Mouse (Mus musculus) CH12.LX (cell line): ENCODE measurements around the gene Gsdme. TPM values are rescaled to one million over a fixed set of nuclear protein-coding genes. Genes with fewer than 3 reads are reported as not detected.

Experiments
- DNase-seq: peaks from one replicate; pipeline ENCODE4 v3.0.0-alpha.2; 2013; ENCODE audit errors: extremely low read depth
- H3K27ac ChIP-seq: 2 replicates; pipeline ENCODE4 v1.5.1; 2012; ENCODE audit warnings: low read depth, mild to moderate bottlenecking, control low read depth, moderate library complexity; ENCODE audit not compliant: insufficient read depth
- H3K27me3 ChIP-seq: replicated peaks from 2 replicates; pipeline ENCODE3; 2012; ENCODE audit warnings: inconsistent platforms
- H3K36me3 ChIP-seq, 2 experiments: replicated peaks in 1 of 2; 2 replicates each; pipeline versions ENCODE3 to v1.6.1; 2012; ENCODE audit warnings: inconsistent platforms in 1 of 2, low read length in 1 of 2, mild to moderate bottlenecking in 1 of 2, mixed read lengths in 1 of 2, moderate library complexity in 1 of 2; ENCODE audit not compliant: control insufficient read depth in 1 of 2, insufficient read depth in 1 of 2
- H3K4me1 ChIP-seq, 2 experiments: 2 replicates each; pipeline ENCODE4 v1.6.1; 2012; ENCODE audit warnings: inconsistent platforms in 1 of 2, moderate library complexity in 1 of 2; ENCODE audit not compliant: insufficient read depth in 2 of 2, control insufficient read depth in 1 of 2
- H3K4me2 ChIP-seq: 2 replicates; pipeline ENCODE4 v1.6.1; 2012; ENCODE audit warnings: low read depth, mild to moderate bottlenecking, control low read depth; ENCODE audit not compliant: poor library complexity, insufficient read depth, severe bottlenecking
- H3K4me3 ChIP-seq, 3 experiments: fragments of 150-350 bp in 1 of 3; sonication (generic) in 1 of 3; replicated peaks in 1 of 3; 2 replicates each; pipeline versions ENCODE3 to v1.5.1; 2011 to 2012; ENCODE audit warnings: low read depth in 2 of 3, low read length in 2 of 3, mild to moderate bottlenecking in 2 of 3, moderate library complexity in 2 of 3, control low read depth in 1 of 3, improper control_type of control experiment in 1 of 3, inconsistent platforms in 1 of 3, mixed read lengths in 1 of 3; ENCODE audit not compliant: poor library complexity in 1 of 3
- H3K79me2 ChIP-seq: replicated peaks from 2 replicates; pipeline ENCODE4 v1.6.1; 2012; ENCODE audit warnings: mild to moderate bottlenecking, moderate library complexity; ENCODE audit not compliant: control insufficient read depth, poor library complexity, insufficient read depth, severe bottlenecking; ENCODE audit errors: extremely low read depth
- H3K9ac ChIP-seq: 2 replicates; pipeline ENCODE4 v1.6.1; 2012; ENCODE audit warnings: low read depth, mild to moderate bottlenecking, control low read depth, moderate library complexity; ENCODE audit not compliant: insufficient read depth
- H3K9me3 ChIP-seq: replicated peaks from 2 replicates; pipeline ENCODE3; 2012; ENCODE audit warnings: low read length, inconsistent platforms, mixed read lengths
- BHLHE40 ChIP-seq: IDR thresholded peaks from 2 replicates; pipeline ENCODE4 v1.6.1; 2011; ENCODE audit warnings: mild to moderate bottlenecking, low read depth, low read length, improper control_type of control experiment
- CHD2 ChIP-seq: IDR thresholded peaks from 2 replicates; pipeline ENCODE4 v1.6.1; 2011; ENCODE audit warnings: low read length, improper control_type of control experiment
- CTCF ChIP-seq, 2 experiments: IDR thresholded peaks in 1 of 2; conservative IDR thresholded peaks in 1 of 2; 2 replicates each; pipeline ENCODE4 v1.5.1; 2011 to 2012; ENCODE audit warnings: low read depth in 2 of 2, low read length in 2 of 2, improper control_type of control experiment in 1 of 2, inconsistent platforms in 1 of 2, mild to moderate bottlenecking in 1 of 2, moderate library complexity in 1 of 2
- E2F4 ChIP-seq: IDR thresholded peaks from 2 replicates; pipeline ENCODE4 v1.6.1; 2011; ENCODE audit warnings: low read depth, low read length, improper control_type of control experiment; ENCODE audit not compliant: insufficient replicate concordance
- ELF1 ChIP-seq: IDR thresholded peaks from 2 replicates; pipeline ENCODE4 v1.6.1; 2014; ENCODE audit warnings: low read depth, mild to moderate bottlenecking, inconsistent platforms, low read length, improper control_type of control experiment
- EP300 ChIP-seq: IDR thresholded peaks from 2 replicates; pipeline ENCODE4 v1.6.1; 2011; ENCODE audit warnings: low read length, improper control_type of control experiment
- ETS1 ChIP-seq: conservative IDR thresholded peaks from 2 replicates; pipeline ENCODE4 v1.6.1; 2012; ENCODE audit warnings: low read depth, mild to moderate bottlenecking, inconsistent platforms, low read length, improper control_type of control experiment, moderate library complexity
- HCFC1 ChIP-seq: IDR thresholded peaks from 2 replicates; pipeline ENCODE4 v1.6.1; 2012; ENCODE audit warnings: low read depth, mild to moderate bottlenecking, inconsistent platforms, low read length, improper control_type of control experiment
- IRF4 ChIP-seq: IDR thresholded peaks from 2 replicates; pipeline ENCODE4 v1.6.1; 2014; ENCODE audit warnings: low read depth, mild to moderate bottlenecking, inconsistent platforms, low read length, improper control_type of control experiment
- JUN ChIP-seq: IDR thresholded peaks from 2 replicates; pipeline ENCODE4 v1.6.1; 2011; ENCODE audit warnings: low read depth, mild to moderate bottlenecking, low read length, improper control_type of control experiment, moderate library complexity; ENCODE audit not compliant: insufficient read depth
- JUND ChIP-seq: conservative IDR thresholded peaks from 2 replicates; pipeline ENCODE4 v1.6.1; 2011; ENCODE audit warnings: low read depth, low read length, improper control_type of control experiment
- MEF2A ChIP-seq: IDR thresholded peaks from 2 replicates; pipeline ENCODE4 v1.6.1; 2014; ENCODE audit warnings: low read depth, mild to moderate bottlenecking, inconsistent platforms, low read length, improper control_type of control experiment, borderline replicate concordance
- NELFE ChIP-seq: IDR thresholded peaks from 2 replicates; pipeline ENCODE4 v1.6.1; 2011; ENCODE audit warnings: low read depth, low read length, improper control_type of control experiment
- NRF1 ChIP-seq: IDR thresholded peaks from 2 replicates; pipeline ENCODE4 v1.6.1; 2014; ENCODE audit warnings: low read depth, mild to moderate bottlenecking, inconsistent platforms, low read length, improper control_type of control experiment, moderate library complexity
- POLR2A ChIP-seq: IDR thresholded peaks from 2 replicates; pipeline ENCODE4 v1.6.1; 2011; ENCODE audit warnings: low read depth, mild to moderate bottlenecking, improper control_type of control experiment, low read length
- RAD21 ChIP-seq: IDR thresholded peaks from 2 replicates; pipeline ENCODE4 v1.6.1; 2011; ENCODE audit warnings: low read depth, mild to moderate bottlenecking, low read length, improper control_type of control experiment, moderate library complexity
- RCOR1 ChIP-seq: conservative IDR thresholded peaks from 2 replicates; pipeline ENCODE4 v1.6.1; 2012; ENCODE audit warnings: low read depth, mild to moderate bottlenecking, inconsistent platforms, low read length, improper control_type of control experiment
- SMC3 ChIP-seq: IDR thresholded peaks from 2 replicates; pipeline ENCODE4 v1.6.1; 2011; ENCODE audit warnings: low read depth, low read length, improper control_type of control experiment
- TCF12 ChIP-seq: IDR thresholded peaks from 2 replicates; pipeline ENCODE4 v1.6.1; 2014; ENCODE audit warnings: low read depth, mild to moderate bottlenecking, inconsistent platforms, low read length, improper control_type of control experiment
- USF1 ChIP-seq: IDR thresholded peaks from 2 replicates; pipeline ENCODE4 v1.6.1; 2014; ENCODE audit warnings: low read depth, mild to moderate bottlenecking, inconsistent platforms, low read length, improper control_type of control experiment
- USF2 ChIP-seq: conservative IDR thresholded peaks from 2 replicates; pipeline ENCODE4 v1.6.1; 2011; ENCODE audit warnings: low read depth, low read length, improper control_type of control experiment
- ZC3H11A ChIP-seq: IDR thresholded peaks from 2 replicates; pipeline ENCODE4 v1.6.1; 2012; ENCODE audit warnings: low read depth, mild to moderate bottlenecking, inconsistent platforms, low read length, improper control_type of control experiment
- ZKSCAN1 ChIP-seq: IDR thresholded peaks from 2 replicates; pipeline ENCODE4 v1.6.1; 2012; ENCODE audit warnings: low read depth, inconsistent platforms, low read length, improper control_type of control experiment, borderline replicate concordance
- dilution Hi-C: fragments of 300-500 bp; cut with MboI; formaldehyde crosslinking; loops from 2 replicates; pipeline ENCODE4 v1.14.3; 2020; ENCODE audit warnings: low sequenced_read_pairs; ENCODE audit not compliant: extremely low pct_unique_long_range_greater_than_20kb, extremely low pct_ligation_motif_present
- in situ Hi-C: fragments of 300-500 bp; cut with MboI; formaldehyde crosslinking; loops from 3 replicates; pipeline ENCODE4 v1.14.3; 2019; ENCODE audit warnings: low sequenced_read_pairs, low pct_ligation_motif_present, low pct_unique_long_range_greater_than_20kb, mixed read lengths
- polyA plus RNA-seq: library from polyadenylated mRNA; unstranded; fragments of >175 nt; gene quantifications from 2 replicates; pipeline ENCODE4 v1.2.1, GENCODE M21; 2012; ENCODE audit warnings: low read depth; ENCODE audit not compliant: insufficient read length
- total RNA-seq, 2 experiments: library from RNA; depleted of rRNA; stranded (reverse); fragments of 300-350 nt in 1 of 2; fragments of >200 nt in 1 of 2; gene quantifications; 2 replicates each; pipeline ENCODE4 v1.2.3; 2012 to 2014

The Gsdme gene
- total and polyA plus RNA-seq, 3 experiments: 0.38 to 1.8 TPM; not detected in 1

DNA sequence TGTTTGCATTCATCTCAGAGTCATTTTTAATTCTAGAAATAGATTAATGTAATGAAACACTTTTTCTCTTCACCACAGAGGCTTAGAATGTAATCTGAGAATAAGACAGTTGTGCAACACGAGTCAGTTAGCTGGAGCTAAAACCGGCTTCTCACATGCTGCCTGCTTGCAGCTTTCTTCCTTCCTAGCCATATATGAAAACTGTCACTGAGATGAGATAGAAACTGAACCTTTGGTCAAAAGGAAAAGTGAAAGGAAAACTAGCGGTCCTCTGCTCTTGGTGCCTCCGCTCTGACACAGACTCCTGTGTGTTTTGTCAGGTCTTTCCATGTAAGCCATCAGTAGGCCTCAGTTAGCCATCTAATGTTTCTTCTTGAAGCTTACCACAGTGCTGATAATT is 75.7 kb downstream of the Gsdme start:
- no peaks in the 10 kb centered on the region for H3K9me3 ChIP-seq
- H3K36me3 ChIP-seq: peaks cover 19 to 53% of the 10 kb centered on the region in 2 experiments
- DNase-seq: peak; percentile 52
- H3K4me3 ChIP-seq: peak overlapping the region; percentile 6 to 38 (median 25)
- peak overlapping the region; percentile 91 for H3K9ac ChIP-seq
- dilution Hi-C loops (no loop called here), in situ Hi-C loops (loop anchor here (10.0 kb wide), 1 partner anchor 73 kb away; the partner anchor contains the start of gene Mpp6)
- peaks cover 0 to 23% of the 10 kb centered on the region in 2 experiments; a peak in 2 of 4 replicates for H3K4me1 ChIP-seq
- H3K27ac ChIP-seq: no peak overlapping the region
- no peaks in the 10 kb centered on the region for H3K27me3 ChIP-seq
- no peaks in the 10 kb centered on the region for H3K79me2 ChIP-seq
- peak overlapping the region; percentile 29 for H3K4me2 ChIP-seq
- TF ChIP-seq BHLHE40: peak; percentile 41; the same call in 1 of the 2 replicates
- TF ChIP-seq ETS1: peak; percentile 63
- peak; percentile 46; the same call in 1 of the 2 replicates for TF ChIP-seq IRF4
- TF ChIP-seq CTCF (conservative IDR thresholded peaks at IDR 0.05 in 1 of 2, IDR thresholded peaks at IDR 0.05 in 1 of 2; ENCODE audit: low read depth in 2 of 2, low read length in 2 of 2): no peak

DNA sequence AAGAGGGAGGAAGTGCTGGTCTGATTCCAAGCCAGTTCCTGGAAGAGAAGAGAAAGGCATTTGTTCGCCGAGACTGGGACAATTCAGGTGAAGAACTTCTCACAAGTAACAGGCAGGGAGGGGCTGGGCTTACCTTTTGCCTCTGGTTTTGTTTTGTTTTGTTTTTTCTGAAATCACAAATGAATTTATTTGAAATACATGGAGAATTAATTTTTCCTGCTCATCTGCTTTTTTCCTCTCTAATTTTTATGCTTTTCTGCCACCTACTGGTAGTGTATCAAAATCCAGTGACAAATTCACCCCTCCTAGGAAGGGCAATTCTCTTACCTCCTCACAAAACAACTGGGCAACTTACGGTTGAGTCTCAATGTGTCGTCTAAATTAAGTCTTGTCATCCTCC is 83.5 kb downstream of the Gsdme start:
- Histone ChIP-seq H3K4me3 (no peak overlapping the region), H3K36me3 (peaks cover 11 to 57% of the 10 kb centered on the region in 2 experiments), H3K27ac (no peak overlapping the region), H3K27me3 (no peaks in the 10 kb centered on the region), H3K9me3 (no peaks in the 10 kb centered on the region), H3K9ac (no peak overlapping the region), H3K4me2 (no peak overlapping the region), H3K4me1 (no peaks in the 10 kb centered on the region; a peak in 2 of 4 replicates), H3K79me2 (no peaks in the 10 kb centered on the region)
- TF ChIP-seq ETS1: no peak
- TF ChIP-seq JUND: no peak
- no peak for TF ChIP-seq NELFE
- TF ChIP-seq ZC3H11A: no peak
- TF ChIP-seq JUN: no peak
- TF ChIP-seq USF2: no peak
- no peak for TF ChIP-seq CHD2
- no peak for TF ChIP-seq HCFC1
- no peak for TF ChIP-seq IRF4
- TF ChIP-seq RCOR1: no peak
- TF ChIP-seq E2F4: no peak
- no peak for TF ChIP-seq EP300
- TF ChIP-seq CTCF (conservative IDR thresholded peaks at IDR 0.05 in 1 of 2, IDR thresholded peaks at IDR 0.05 in 1 of 2; ENCODE audit: low read depth in 2 of 2, low read length in 2 of 2): peak in 1 of 2 experiments; percentile 60; a peak in 2 of 4 replicates
- peak; percentile 67 for TF ChIP-seq RAD21
- peak; percentile 44 for TF ChIP-seq SMC3
- TF ChIP-seq ELF1: no peak
- no peak for TF ChIP-seq POLR2A
- TF ChIP-seq NRF1: no peak
- no peak for TF ChIP-seq MEF2A
- TF ChIP-seq USF1: no peak
- TF ChIP-seq ZKSCAN1: no peak
- no peak for TF ChIP-seq TCF12
- no peak for TF ChIP-seq BHLHE40
- dilution Hi-C loops (no loop called here), in situ Hi-C loops (loop anchor here (10.0 kb wide), 1 partner anchor 65 kb away; the partner anchor contains the start of gene Mpp6)
- no peak for DNase-seq
